Mouse (Mus musculus) testis, adult 2 months (tissue): Measurements from ENCODE around the gene Zfp667. TPM values are rescaled to one million over a fixed set of nuclear protein-coding genes. Genes with fewer than 3 reads are reported as not detected.
"Not testable (repeated sequence)": the region's sequence is repeated elsewhere in the genome, so short reads cannot be mapped to it uniquely, and the experiment has no call there.

ENCODE experiments used
- H3K27ac ChIP-seq: fragments of 200-500 bp; 2 replicates; pipeline ENCODE4 v1.5.1; 2012; ENCODE audit warnings: low read depth, low read length; ENCODE audit not compliant: control insufficient read depth, insufficient read depth
- H3K27me3 ChIP-seq: fragments of 200-500 bp; 2 replicates; pipeline ENCODE4 v1.6.1; 2012; ENCODE audit warnings: mild to moderate bottlenecking, low read length, moderate library complexity; ENCODE audit not compliant: control insufficient read depth, insufficient read depth
- H3K36me3 ChIP-seq: fragments of 200-500 bp; 2 replicates; pipeline ENCODE4 v1.6.1; 2012; ENCODE audit warnings: mild to moderate bottlenecking, low read length; ENCODE audit not compliant: control insufficient read depth, insufficient read depth
- H3K4me1 ChIP-seq: fragments of 200-500 bp; 2 replicates; pipeline ENCODE4 v1.6.1; 2012; ENCODE audit warnings: low read length; ENCODE audit not compliant: control insufficient read depth, insufficient read depth
- H3K4me3 ChIP-seq: fragments of 200-500 bp; 2 replicates; pipeline ENCODE4 v1.5.1; 2012; ENCODE audit warnings: low read depth, mild to moderate bottlenecking, low read length, moderate library complexity, mixed read lengths; ENCODE audit not compliant: control insufficient read depth
- CTCF ChIP-seq: fragments of 200-500 bp; IDR thresholded peaks from 2 replicates; pipeline ENCODE4 v1.5.1; 2012; ENCODE audit warnings: low read depth, mild to moderate bottlenecking, inconsistent platforms, low read length, moderate library complexity; ENCODE audit not compliant: control insufficient read depth, insufficient read depth, insufficient replicate concordance
- POLR2A ChIP-seq: fragments of 200-500 bp; IDR thresholded peaks from 2 replicates; pipeline ENCODE4 v1.6.1; 2012; ENCODE audit warnings: low read depth, mild to moderate bottlenecking, inconsistent platforms, low read length, moderate library complexity; ENCODE audit not compliant: control insufficient read depth
- polyA plus RNA-seq: library from polyadenylated mRNA; depleted of rRNA; stranded (reverse); fragments of >200 nt; gene quantifications from 2 replicates; pipeline ENCODE4 v1.2.3, GENCODE M21; 2012

Gene Zfp667
- polyA plus RNA-seq, 1 experiment, result 3.1 TPM

DNA sequence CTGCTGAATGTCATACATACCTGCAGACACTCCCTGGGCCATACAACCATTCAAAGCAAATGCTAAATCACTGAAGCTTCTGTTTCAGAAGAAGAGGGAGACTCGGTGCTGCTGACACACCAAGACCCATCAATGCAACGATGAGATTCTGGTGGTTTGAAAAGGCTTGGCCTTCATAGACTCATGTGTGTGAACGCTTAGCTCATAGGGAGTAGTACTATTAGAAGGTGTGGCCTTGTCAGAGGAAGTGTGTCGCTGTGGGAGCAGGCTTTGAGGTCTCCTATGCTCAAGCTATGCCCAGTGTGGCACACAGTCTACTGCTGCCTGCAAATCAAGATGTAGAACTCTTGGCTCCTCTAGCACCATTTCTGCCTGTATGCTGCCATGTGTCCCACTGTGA, 29.0 kb upstream of the Zfp667 start:
- H3K27ac ChIP-seq, result no peak overlapping the region
- H3K27me3 ChIP-seq, result no peaks in the 10 kb centered on the region
- TF ChIP-seq POLR2A (no peak), CTCF (no peak)
- no peaks in the 10 kb centered on the region for H3K4me1 ChIP-seq
- no peak overlapping the region for H3K4me3 ChIP-seq
- no peaks in the 10 kb centered on the region for H3K36me3 ChIP-seq

DNA sequence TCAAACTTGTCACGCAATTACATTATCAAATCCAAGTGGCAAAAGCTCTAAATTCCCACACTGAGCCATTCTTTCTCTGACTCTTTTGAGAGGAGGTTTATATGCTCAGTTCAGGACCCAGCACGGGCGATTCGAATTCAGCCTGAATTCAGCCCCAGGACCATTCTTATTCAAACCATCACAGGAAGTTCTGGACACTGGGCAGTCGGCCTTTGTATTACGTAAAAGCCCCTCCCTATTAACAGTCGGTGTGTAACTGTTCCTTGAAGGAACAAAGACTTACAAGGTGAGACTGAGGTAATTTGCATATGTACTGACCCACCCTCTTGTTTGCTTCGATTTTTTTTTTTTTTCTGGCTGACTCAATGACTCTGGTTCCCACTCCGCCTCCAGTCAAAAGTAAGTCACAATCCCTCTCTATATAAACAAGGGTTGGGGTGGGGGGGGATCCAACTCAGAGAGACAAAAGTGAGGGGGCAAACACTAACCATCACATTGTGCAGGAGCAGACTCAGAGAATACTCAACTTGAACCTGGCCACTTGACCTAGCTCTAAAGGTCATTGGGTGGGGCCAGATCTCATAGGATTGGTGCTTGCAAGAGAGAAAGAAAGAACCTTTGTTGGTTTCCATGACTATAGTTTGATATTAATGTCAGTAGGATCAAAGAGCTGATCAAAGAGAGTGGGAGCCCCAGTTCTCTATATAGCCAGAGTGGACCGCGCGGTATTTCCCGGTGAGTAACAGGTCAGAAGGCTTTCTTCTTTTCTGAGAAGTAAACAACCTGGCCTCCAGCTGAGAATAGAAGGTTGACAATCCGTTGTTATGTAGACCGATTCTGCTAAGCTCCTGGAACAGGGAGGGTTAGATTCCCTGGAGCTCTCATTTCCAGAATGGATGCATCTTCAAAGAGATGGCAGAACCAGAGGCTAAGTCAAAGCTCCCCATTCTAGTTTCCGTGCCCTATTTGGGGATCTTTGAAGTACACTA, 27.9 kb upstream of the Zfp667 start:
- H3K4me1 ChIP-seq, result no peaks in the 10 kb centered on the region
- no peak overlapping the region for H3K27ac ChIP-seq
- H3K4me3 ChIP-seq, result no peak overlapping the region
- TF ChIP-seq POLR2A (no peak), CTCF (no peak)
- H3K36me3 ChIP-seq, result no peaks in the 10 kb centered on the region
- no peaks in the 10 kb centered on the region for H3K27me3 ChIP-seq

DNA sequence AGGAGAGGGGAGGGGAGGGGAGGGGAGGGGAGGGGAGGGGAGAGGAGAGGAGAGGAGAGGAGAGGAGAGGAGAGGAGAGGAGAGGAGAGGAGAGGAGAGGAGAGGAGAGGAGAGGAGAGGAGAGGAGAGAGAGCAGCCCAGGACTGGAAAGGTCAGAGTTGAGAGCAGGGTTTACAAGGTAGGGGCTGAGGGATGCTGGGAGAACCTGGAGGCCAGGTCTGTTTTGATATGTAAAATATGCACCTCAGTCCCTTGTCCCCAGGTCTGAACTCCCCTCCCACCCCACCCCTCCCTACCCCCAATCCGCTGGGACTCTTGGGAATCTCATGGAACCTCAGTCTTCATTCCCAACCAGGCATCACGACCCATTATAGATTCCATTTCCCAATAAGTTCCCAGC, 26.4 kb upstream of the Zfp667 start:
- not testable (repeated sequence) for H3K4me1 ChIP-seq, H3K27ac ChIP-seq, H3K4me3 ChIP-seq, H3K27me3 ChIP-seq, H3K36me3 ChIP-seq

DNA sequence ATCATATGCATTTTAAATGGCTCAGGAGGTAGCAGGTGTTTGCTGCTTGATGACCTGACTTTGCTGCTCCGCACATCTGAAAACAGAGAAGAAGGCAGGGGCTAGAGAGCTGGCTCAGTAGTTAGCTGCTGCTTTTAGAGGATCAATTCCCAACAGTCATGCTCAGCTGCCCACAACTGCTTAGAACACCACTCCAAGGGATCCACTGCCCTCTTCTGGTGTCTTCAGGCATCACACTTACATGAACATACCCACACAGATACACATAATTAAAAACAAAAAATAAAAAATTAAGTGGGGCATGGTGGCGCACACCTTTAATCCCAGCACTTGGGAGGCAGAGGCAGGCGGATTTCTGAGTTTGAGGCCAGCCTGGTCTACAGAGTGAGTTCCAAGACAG, 24.3 kb upstream of the Zfp667 start:
- Histone ChIP-seq H3K4me3 (no peak overlapping the region), H3K27me3 (no peaks in the 10 kb centered on the region), H3K36me3 (no peaks in the 10 kb centered on the region), H3K4me1 (no peaks in the 10 kb centered on the region), H3K27ac (no peak overlapping the region)
- TF ChIP-seq POLR2A (no peak), CTCF (no peak)

DNA sequence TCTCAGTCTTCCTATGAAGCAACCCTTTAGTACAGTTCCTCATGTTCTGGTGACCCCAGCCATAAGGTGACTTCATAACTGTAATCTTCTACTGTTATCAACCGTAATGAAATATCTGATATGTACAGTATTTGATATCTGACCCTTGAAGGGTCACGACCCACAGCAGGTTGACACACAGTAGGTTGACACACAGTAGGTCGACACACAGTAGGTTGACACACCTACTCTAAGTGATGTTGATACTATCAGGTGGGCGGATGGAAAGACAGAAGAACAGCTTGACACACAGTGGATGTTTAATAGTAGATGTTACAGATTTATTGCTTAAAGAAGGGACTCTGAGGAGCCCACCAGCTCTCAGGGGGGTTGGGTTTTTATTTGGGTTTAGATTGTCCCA, 23.4 kb upstream of the Zfp667 start:
- Histone ChIP-seq H3K4me1 (no peaks in the 10 kb centered on the region), H3K36me3 (no peaks in the 10 kb centered on the region), H3K27me3 (no peaks in the 10 kb centered on the region), H3K27ac (no peak overlapping the region), H3K4me3 (no peak overlapping the region)
- no peak for TF ChIP-seq POLR2A
- TF ChIP-seq CTCF, result no peak

DNA sequence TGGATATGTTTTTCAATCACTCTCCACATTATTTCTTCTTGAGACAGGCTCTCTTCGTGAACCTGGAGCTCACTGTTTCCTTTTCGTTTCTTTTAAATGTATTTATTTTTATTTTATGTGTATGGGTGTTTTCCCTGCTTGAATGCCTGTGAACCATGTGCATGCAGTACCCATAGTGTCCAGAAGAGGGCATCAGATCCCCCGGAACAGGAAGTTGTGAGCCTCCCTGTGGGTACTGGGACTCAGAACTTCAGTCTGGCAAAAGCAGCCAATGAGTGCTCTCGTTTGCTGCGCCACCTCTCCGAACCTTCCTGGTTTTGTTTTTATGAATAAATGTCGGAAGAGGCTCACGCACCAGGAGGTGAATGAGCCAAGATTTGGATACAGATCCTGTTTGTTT, 20.7 kb upstream of the Zfp667 start:
- TF ChIP-seq POLR2A (no peak), CTCF (peak; percentile 80; the same call in 1 of the 2 replicates)
- no peaks in the 10 kb centered on the region for H3K36me3 ChIP-seq
- no peak overlapping the region for H3K27ac ChIP-seq
- H3K4me3 ChIP-seq, result no peak overlapping the region
- H3K4me1 ChIP-seq, result no peaks in the 10 kb centered on the region
- no peaks in the 10 kb centered on the region for H3K27me3 ChIP-seq

DNA sequence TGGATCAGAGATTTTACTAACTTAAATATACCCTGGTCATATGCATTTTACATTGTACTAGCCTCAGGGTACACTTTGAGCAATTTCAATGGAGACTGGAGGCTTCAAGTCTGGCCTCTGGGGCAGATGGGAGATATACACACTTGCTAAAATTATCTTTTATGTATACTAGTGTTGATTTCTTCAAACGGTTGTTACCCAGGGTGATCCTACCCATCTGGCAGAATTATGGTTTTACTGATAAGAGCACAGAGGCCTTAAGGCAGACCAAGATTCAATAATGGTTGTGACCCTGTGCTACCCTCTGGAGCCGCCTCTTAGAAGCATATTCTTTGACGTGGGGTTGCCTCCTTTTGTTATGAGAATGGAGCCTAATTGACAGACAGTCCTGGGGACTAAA, 8.5 kb upstream of the Zfp667 start:
- H3K4me1 ChIP-seq, result peaks cover 2% of the 10 kb centered on the region
- H3K36me3 ChIP-seq, result no peaks in the 10 kb centered on the region
- no peaks in the 10 kb centered on the region for H3K27me3 ChIP-seq
- H3K27ac ChIP-seq, result no peak overlapping the region
- TF ChIP-seq CTCF, result no peak
- TF ChIP-seq POLR2A, result no peak
- H3K4me3 ChIP-seq, result no peak overlapping the region
